Comparison of ENCODE assay signal across 8 mouse cellular contexts in genomic region chr10:59878823-59879222, GRCm38 (mm10). TPM values are rescaled to one million over a fixed set of nuclear protein-coding genes. Genes with fewer than 3 reads are reported as not detected.
DNase-seq lines count a peak whose midpoint lies in the region; ATAC-seq and TF ChIP-seq lines count a peak whose summit lies in the region.

No protein-coding gene starts in this region.

- TF ChIP-seq EP300 in stomach, postnatal 0 days (optimal IDR thresholded peaks at IDR 0.05): no peak

- no peak for TF ChIP-seq CTCF in forebrain, postnatal 0 days (IDR thresholded peaks at IDR 0.05; ENCODE audit: low read depth)
- no peak for TF ChIP-seq CTCF in stomach, postnatal 0 days (IDR thresholded peaks at IDR 0.05; ENCODE audit: low read depth)

- WGBS in kidney, embryonic 14.5 days: 18% methylated on average over 5 of the region's 5 CpGs
- 16% methylated on average over 5 of the region's 5 CpGs for WGBS in forebrain, postnatal 0 days
- 19% methylated on average over 5 of the region's 5 CpGs for WGBS in liver, embryonic 13.5 days (ENCODE audit: insufficient replicate concordance)
- 11% methylated on average over 5 of the region's 5 CpGs for WGBS in stomach, postnatal 0 days

- H3K9me3 ChIP-seq in kidney, embryonic 14.5 days (ENCODE audit: control insufficient read depth, low read length): no peaks in the 10 kb centered on the region
- no peaks in the 10 kb centered on the region for H3K9me3 ChIP-seq in forebrain, postnatal 0 days (ENCODE audit: low read length)
- H3K9me3 ChIP-seq in liver, embryonic 13.5 days (replicated peaks): no peaks in the 10 kb centered on the region
- no peaks in the 10 kb centered on the region for H3K9me3 ChIP-seq in stomach, postnatal 0 days (ENCODE audit: control insufficient read depth, low read length)

- no peak for ATAC-seq in kidney, embryonic 14.5 days (ENCODE audit: low FRiP score, low TSS enrichment)
- peak; percentile 34 for ATAC-seq in forebrain, postnatal 0 days
- 0 out of 2 replicates have a peak, but pooled peaks have one; percentile 10 for ATAC-seq in liver, embryonic 13.5 days (ENCODE audit: low read depth)
- 0 out of 2 replicates have a peak, but pooled peaks have one; percentile 14 for ATAC-seq in stomach, postnatal 0 days (ENCODE audit: low FRiP score, low TSS enrichment)

- peaks cover 10% of the 10 kb centered on the region for H3K4me1 ChIP-seq in kidney, embryonic 14.5 days (ENCODE audit: control insufficient read depth, insufficient read depth, low read length)
- peaks cover 11% of the 10 kb centered on the region for H3K4me1 ChIP-seq in forebrain, postnatal 0 days (ENCODE audit: insufficient read depth)
- peaks cover 85% of the 10 kb centered on the region for H3K4me1 ChIP-seq in liver, embryonic 13.5 days (replicated peaks)
- peaks cover 3% of the 10 kb centered on the region; the same call in 1 of the 2 replicates for H3K4me1 ChIP-seq in stomach, postnatal 0 days (replicated peaks; ENCODE audit: control insufficient read depth, insufficient read depth)

- peak overlapping the region; percentile 73 for H3K4me3 ChIP-seq in kidney, embryonic 14.5 days (ENCODE audit: low read length)
- H3K4me3 ChIP-seq in forebrain, postnatal 0 days (ENCODE audit: low read depth, low read length): peak overlapping the region; percentile 98
- H3K4me3 ChIP-seq in liver, embryonic 13.5 days (replicated peaks): peak overlapping the region; percentile 87
- peak overlapping the region; percentile 96 for H3K4me3 ChIP-seq in stomach, postnatal 0 days (ENCODE audit: low read depth, low read length)

- no peaks in the 10 kb centered on the region; the same call in 1 of the 2 replicates for H3K36me3 ChIP-seq in kidney, embryonic 14.5 days (ENCODE audit: control insufficient read depth, insufficient read depth, low read length)
- H3K36me3 ChIP-seq in forebrain, postnatal 0 days (ENCODE audit: insufficient read depth): no peaks in the 10 kb centered on the region
- H3K36me3 ChIP-seq in liver, embryonic 13.5 days: peaks cover 24% of the 10 kb centered on the region
- no peaks in the 10 kb centered on the region for H3K36me3 ChIP-seq in stomach, postnatal 0 days (ENCODE audit: control insufficient read depth, insufficient read depth, low read length)

- H3K4me2 ChIP-seq in kidney, embryonic 14.5 days (replicated peaks; ENCODE audit: low read depth, low read length): peak overlapping the region; percentile 90
- H3K4me2 ChIP-seq in forebrain, postnatal 0 days (ENCODE audit: low read depth): peak overlapping the region; percentile 92
- peak overlapping the region; percentile 79 for H3K4me2 ChIP-seq in liver, embryonic 13.5 days
- peak overlapping the region; percentile 80 for H3K4me2 ChIP-seq in stomach, postnatal 0 days (replicated peaks; ENCODE audit: low read depth)

- no peak for DNase-seq in kidney, adult 8-10 months
- peak; percentile 54 for DNase-seq in NIH3T3 (ENCODE audit: low read depth)
- no peak for DNase-seq in forebrain, postnatal 0 days
- no peak for DNase-seq in liver, embryonic 13.5 days
- DNase-seq in stomach, postnatal 0 days (ENCODE audit: low spot score): no peak
- DNase-seq in frontal cortex, postnatal 10 days (ENCODE audit: low spot score in 2 of 2): no peak
- DNase-seq in layer of hippocampus, adult 9-10 months (ENCODE audit: low spot score): no peak

- peak overlapping the region; percentile 89; the same call in 1 of the 2 replicates for H3K9ac ChIP-seq in kidney, embryonic 14.5 days (ENCODE audit: low read depth, low read length)
- peak overlapping the region; percentile 97 for H3K9ac ChIP-seq in forebrain, postnatal 0 days
- peak overlapping the region; percentile 94 for H3K9ac ChIP-seq in liver, embryonic 13.5 days
- peak overlapping the region; percentile 32 for H3K9ac ChIP-seq in stomach, postnatal 0 days (ENCODE audit: low read length)

- no peaks in the 10 kb centered on the region for H3K27me3 ChIP-seq in kidney, embryonic 14.5 days (ENCODE audit: control insufficient read depth, insufficient read depth, low read length)
- no peaks in the 10 kb centered on the region for H3K27me3 ChIP-seq in forebrain, postnatal 0 days (ENCODE audit: insufficient read depth, low read length)
- no peaks in the 10 kb centered on the region for H3K27me3 ChIP-seq in liver, embryonic 13.5 days
- H3K27me3 ChIP-seq in stomach, postnatal 0 days (ENCODE audit: control insufficient read depth, insufficient read depth, low read length): no peaks in the 10 kb centered on the region

- peak overlapping the region; percentile 99 for H3K27ac ChIP-seq in kidney, embryonic 14.5 days (ENCODE audit: low read depth, low read length)
- H3K27ac ChIP-seq in forebrain, postnatal 0 days (ENCODE audit: low read depth, low read length): peak overlapping the region; percentile 100
- H3K27ac ChIP-seq in liver, embryonic 13.5 days: peak overlapping the region; percentile 100
- peak overlapping the region; percentile 100 for H3K27ac ChIP-seq in stomach, postnatal 0 days (replicated peaks)

RNA-seq across cellular contexts. Expression of gene Dnajb12, which starts 0.5 kb away (rescaled TPM):
- polyA plus RNA-seq in kidney, embryonic 14.5 days (2014; fragmentation: Nextera tagmentation; extraction: Ambion mirVana): 24.6 and 36.0 TPM in 2 replicates
- 35.2 and 41.1 TPM in 2 replicates for total RNA-seq in forebrain, postnatal 0 days (2014; rRNA removed)
- polyA plus RNA-seq in forebrain, postnatal 0 days (2015; fragmentation: Nextera tagmentation; extraction: Ambion mirVana): 21.2 and 23.5 TPM in 2 replicates
- 13.4 and 15.5 TPM in 2 replicates for polyA plus RNA-seq in liver, embryonic 13.5 days (2015; fragmentation: Nextera tagmentation; extraction: Ambion mirVana)
- polyA plus RNA-seq in stomach, postnatal 0 days (2015; fragmentation: Nextera tagmentation; extraction: Ambion mirVana): 17.4 and 19.0 TPM in 2 replicates

Comparison
In these comparisons a context has a peak if more than half of its experiments do, and no peak if none do; other contexts are left out.
1. H3K9ac ChIP-seq: peak in every context shown above with its lines; median percentile 97 in forebrain, postnatal 0 days; 94 in liver, embryonic 13.5 days; 89 in kidney, embryonic 14.5 days; 32 in stomach, postnatal 0 days.